Mouse (Mus musculus) ovary, postnatal 10 days (tissue): Measurements from ENCODE around the gene Psenen.

Experiments
- DNase-seq: peaks from one replicate; pipeline ENCODE4 v3.0.0; 2022; ENCODE audit warnings: low spot score

Psenen gene

DNA sequence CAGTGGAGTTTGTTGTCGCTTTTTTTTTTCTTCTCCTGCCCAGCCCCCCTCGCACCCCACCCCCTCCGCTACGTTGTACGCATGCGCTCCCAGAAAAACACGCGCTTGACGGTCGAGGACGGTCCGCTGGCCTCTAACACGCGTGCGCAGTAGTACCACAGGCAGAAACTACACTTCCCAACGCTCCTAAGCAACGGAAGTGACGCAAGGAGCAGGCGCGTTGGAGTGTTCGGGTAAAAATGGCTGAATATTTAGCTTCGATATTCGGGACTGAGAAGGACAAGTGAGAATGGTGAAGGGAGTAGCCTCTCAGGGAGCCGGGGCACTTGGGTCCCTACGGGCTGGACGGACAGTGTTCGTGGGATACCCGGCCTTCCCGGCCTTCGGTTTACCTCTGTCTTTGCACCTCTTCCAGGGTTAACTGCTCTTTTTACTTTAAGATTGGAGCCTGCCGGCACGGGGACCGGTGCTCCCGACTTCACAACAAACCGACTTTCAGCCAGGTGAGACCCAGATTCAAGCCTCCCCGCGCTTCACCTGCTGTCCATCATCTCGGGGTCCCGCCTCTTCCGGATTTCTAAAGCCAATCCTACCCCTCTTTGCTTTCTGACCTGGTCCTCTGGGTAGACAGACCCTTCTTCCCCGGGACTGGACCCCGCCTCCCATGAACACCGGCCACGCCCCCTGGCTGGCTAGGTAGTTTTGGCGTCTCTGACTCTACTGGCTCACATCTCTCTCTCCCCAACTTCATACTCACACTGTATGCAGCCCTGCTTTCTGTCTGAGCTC is at the start of gene Psenen, which contains the start of the genes U2af1l4 and Gm49396:
TSS of gene Psenen (minus strand) at position 511 of the 789 bp plus-strand sequence.
TSS of gene U2af1l4 (plus strand) at position 185 of the 789 bp plus-strand sequence.
TSS of gene Gm49396 (plus strand) at position 228 of the 789 bp plus-strand sequence.
- peak; percentile 83 for DNase-seq

DNA sequence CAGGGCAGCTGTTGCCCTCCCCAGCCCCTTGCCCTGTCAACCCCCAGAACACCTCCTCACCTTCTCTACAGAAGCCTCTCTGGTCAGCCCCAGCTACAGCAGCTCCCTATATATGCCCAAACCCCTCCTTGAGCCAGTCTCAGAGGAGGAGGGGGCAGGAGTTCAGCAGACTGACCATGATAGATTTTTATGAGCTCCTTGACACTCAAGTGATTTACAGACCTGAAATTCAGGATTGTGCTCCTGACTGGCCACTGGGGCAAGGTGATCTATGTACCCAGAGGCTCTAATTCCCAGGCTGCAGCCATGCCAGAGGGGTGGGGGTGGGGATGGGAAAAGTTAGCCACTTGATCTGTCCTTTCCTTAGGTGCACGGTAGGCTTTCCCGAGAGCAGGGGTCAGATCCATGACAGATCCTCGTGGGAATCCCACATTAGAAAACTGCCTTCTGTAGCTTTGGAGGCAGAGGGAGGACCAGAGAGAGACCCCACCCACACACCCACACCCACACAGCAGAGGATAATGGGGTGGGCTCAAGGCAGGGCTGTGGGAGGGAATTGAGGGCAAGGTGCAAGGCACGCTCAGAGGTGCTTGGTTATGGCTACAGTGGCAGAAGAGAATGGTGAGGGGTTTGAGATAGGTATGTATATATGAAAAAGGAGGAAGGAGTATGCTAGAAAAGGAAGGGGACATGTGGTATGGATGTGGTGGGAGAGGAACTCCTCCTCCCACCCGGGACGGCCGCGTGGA is 49.4 kb upstream of the Psenen start, which contains the start of gene Upk1a:
TSS of gene Upk1a (minus strand) at position 194 of the 749 bp plus-strand sequence.
- DNase-seq = no peak

DNA sequence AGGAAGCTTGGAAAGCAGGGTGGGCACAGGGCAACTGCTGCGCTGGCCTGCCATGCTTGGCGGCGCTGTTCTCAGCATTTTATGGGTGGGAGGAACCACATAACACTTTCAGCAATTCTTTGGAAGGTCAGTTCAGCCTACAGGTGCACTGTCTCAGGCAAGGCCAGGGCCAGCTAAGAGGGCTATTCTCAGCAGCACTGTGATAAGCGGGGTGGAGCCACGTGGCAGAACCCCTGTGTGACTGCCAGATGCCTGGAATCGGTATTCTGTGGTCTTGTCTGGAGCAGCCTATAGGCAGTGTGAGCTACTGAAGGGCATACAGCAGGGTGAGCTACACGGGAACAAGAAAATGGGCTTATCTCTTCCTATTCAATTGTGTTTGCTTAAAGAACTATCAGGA is 46.6 kb upstream of the Psenen start:
- DNase-seq = no peak

DNA sequence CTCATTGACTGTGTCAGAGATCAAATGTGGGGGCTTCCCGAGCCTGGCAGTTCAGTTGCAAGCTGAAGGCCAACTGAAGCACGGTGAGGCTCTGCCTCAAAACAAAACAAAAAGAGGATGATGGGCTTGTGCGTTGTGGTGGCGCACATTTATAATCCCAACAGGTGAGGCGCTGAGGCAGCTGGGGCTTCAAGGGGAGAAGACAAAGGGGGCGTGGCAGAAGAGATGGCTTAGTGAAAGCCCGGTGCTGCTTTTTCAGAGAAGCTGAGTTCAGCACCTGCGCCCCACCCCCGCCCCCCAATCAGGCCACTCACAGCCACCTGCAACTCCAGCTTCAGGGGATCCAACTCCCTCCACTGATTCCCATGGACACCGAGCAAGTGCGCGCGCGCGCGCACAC is 45.0 kb upstream of the Psenen start:
- DNase-seq = no peak

DNA sequence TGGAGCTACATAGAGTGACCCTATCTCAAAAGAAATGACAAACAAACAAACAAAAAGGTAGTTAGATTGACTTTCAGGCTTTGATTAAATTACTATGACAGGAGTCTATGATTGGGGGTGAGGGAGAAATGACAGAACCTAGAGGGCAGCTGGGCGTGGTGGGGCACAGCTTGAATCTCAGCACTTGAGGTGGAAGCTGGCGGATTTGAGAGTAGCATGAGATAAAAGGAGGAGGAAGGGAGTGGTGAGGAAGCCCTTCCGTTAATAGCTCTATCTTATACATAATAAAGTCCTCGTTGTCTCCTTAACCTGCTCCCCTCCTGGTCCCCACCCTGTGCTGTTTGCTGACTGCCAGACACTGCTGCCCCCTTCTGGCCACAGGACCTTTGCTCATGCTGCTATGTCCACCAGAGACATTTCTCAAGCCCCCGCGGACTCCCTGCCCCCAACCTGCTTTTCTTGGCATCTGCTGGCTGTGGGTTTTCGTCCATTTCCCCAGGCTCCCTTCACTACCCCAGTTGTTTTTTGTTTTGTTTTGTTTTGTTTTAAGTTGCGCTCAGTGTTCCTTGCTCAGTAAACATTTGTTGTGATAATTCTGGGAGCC is 44.4 kb upstream of the Psenen start:
- no peak for DNase-seq

DNA sequence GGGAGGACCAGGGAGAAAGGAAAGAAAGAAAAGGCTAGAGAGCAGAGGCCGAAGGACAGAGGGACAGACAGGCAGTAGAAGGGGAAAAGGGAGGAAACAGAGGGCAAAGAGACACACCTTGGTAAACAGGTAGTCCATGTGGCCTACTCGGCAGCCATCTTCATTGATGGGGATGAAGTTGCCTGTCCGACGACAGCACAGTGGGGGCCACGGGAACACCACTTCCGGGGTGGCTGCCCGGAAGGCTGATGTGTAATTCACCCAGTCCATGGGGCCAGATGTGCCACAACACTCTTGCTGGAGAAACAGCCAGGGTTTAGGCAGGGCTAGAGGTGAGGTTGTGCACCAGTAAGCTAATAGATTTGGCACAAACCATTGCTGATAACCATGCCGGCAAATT is 41.5 kb upstream of the Psenen start:
- DNase-seq = no peak

DNA sequence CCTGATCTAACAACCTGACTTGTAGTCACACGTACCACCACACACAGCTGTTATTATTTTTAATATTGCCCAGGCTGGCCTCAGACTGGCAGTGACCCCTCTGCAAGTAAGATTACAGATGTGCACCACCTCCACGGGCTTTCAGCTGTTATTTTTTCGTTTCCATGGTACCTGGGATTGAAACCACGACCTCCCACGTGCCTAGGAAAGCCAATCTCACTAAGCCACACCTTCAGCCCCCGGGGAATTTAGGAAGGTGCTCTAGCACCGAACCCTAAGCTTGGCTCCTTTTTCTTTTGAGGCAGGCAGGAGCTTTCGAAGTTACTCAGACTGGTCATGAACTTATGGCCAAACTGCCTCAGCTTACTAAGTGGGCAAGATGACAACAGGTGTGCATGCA is 41.0 kb upstream of the Psenen start:
- no peak for DNase-seq

DNA sequence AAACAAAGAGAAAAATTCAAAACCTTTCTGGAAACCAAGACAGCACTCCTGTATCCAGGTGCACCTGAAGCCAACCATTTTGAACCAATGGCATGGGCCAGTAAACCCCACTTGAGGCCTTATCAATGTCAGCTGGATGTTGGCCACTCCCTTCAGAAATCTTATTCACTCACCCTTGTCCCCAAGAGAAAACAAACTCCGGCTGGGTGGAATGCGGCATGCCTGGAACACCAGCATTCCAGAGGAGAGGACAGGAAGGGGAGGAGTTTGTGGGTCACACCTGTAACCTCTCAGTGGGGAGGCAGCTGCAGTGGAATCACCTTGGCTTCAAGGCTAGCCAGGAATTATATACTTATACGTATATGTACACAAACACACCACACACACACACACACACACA is 39.2 kb upstream of the Psenen start:
- no peak for DNase-seq

DNA sequence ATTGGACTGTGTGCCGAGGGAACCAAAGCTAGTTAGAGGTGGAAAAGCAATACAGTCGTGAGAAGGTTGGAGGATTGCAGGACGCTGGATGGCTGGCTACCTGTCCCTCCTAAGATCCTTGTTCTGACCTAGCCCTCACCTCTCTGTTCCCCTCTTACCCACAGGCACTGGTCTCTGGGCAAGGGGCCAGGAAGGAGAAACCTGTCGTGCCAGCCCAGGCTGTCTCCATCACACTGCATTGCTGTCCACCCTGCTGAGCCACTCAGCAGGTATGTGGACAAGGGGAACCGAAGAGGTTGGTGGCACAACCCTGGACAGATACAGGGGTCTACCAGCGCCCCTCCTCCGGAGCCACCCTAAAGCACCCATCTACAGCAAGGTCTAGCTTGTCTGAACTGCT is 37.2 kb upstream of the Psenen start:
- DNase-seq = no peak

DNA sequence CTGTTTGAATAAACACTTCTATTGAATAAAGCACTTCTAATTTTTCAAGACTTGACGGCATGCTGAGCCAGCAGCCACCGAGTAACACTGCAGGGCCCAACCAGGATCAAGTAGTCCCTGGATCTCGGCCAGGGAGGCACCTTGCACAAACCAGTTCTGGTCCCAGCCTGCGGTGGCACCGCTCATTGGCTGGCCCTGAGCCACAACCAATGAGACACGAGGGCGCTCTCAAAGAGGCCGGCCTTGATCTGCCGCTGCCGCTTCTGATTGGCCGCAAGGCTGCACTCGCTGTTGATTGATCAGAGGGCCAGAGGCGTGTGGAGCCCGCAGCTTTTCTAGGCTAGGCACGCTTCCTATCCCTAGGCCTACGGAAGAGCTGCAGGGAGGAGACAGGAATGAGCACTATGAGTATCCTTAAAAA is 36.5 kb upstream of the Psenen start:
- peak; percentile 62 for DNase-seq

DNA sequence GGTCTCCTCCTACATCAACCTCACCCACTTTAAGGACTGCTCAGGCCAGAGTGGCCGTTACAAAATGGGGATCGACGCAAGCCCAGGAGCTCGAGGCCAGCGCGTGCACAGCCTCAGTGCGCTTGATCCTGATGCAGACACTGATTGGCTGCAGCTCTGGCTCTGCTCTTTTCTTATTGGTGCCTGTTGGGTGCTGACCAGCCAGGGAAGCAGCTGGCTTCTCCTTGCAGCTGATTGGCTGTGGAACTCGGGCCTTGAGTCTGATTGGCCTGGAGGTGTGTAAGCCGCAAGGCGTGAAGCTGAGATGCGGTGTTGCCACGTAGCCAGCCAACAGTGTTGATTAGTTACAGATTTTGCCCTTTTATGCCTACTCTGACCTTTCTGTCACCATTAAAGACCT is 35.4 kb upstream of the Psenen start, which contains the start of gene Zbtb32:
TSS of gene Zbtb32 (minus strand) at position 124 of the 400 bp plus-strand sequence.
- DNase-seq = no peak

DNA sequence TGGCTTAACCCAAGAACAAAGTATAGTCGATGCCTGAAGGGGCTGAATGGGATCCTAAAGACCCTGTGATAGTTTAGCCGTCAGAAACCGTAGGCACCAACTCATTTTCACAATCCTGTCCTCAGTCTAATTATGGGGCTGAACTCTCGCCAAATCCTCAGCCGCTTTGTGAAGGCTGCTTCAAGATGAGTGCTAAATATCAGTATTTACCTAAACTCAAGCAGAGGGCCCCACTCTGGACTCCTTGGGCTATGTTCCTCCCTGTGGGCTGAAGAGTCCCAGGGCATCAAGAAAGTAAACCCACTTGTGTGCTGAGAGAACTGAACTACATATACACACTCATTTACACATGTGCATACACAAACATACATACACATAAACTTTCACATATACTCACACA is 33.4 kb upstream of the Psenen start:
- no peak for DNase-seq

DNA sequence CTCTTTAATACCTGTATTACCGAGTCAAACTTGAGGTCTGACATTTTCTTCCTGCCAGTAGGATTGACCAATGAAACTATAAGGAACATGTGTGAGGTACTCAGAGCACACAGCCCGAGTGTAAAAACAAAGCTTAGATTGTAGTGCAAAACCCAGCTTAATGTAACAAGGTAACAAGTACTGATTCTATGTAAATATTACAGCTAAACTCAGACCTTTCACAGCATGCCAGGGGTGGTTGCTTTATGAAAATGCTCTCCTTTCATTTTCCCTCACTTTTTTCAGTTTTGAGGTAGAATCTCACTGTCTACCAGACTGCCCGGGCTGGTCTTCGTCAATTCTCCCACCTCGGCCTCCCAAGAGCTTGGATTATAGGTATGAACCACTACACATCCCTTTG is 32.7 kb upstream of the Psenen start:
- DNase-seq = no peak

DNA sequence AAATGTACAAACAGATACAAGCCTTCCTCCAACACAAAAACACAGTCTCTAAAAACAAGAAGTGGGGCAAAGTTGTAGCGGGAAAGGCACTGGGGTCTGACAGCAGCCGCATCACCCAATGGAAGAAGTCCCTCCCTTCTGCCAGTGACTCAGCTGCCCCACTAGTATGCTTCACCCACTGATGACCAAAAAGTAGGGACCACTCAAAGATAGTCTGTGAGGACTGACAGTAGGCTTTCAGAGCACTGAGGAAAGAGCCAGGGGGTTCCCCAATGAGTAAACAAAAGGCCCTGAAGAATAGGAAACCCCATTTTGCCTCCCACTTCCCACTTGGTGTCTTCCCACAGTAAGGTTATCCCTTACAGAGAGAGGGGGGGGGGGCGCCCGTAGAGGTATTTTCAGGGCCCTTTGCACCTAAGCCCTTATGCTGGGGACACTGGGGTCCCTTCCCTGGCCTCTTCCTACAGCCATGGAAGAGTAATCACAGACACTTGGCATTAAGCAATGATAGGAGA is 31.1 kb upstream of the Psenen start:
- no peak for DNase-seq

DNA sequence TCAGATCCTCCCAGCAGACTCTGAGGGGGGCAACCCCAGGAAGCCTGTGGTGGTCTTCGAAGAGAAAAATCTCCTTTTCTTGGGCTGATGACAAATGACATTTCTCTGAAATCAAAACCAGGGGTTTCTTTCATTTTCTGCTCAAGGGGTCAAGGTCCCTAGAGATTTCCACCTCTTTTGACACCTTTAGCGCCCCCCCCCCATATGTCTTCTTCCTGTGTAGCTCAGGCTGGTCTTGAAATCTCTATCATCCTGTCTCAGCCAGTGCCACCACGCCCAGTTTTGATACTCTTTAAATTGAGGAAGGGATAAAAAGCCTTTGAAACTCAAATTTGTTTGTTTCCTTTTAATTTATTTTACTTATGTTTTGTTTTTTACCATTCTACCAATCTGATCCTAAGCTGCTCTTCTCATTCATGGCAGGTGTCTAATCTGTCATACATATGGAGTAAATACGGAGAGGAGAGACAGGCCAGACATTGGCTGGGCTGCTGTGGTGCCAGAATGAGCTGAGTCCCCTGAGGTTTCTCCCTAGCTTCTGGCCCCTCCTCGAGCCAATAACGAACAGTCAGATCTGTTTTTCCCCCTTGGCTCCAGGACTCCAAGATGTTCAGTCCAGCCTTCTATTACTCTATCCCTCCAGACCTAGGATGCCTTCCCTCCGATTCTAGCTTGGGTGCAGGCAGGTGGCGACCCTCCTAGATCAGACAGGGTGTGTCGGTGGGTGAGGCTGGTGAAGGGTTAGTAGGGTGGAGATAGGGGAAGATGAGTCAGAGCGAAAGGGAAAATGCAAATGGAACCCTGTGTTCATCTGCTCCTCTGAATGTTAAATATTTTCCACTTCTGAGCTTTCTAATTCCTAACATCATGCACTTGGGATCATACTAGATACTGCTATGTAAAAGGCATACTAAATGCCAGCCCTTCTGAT is 30.4 kb upstream of the Psenen start:
- no peak for DNase-seq

DNA sequence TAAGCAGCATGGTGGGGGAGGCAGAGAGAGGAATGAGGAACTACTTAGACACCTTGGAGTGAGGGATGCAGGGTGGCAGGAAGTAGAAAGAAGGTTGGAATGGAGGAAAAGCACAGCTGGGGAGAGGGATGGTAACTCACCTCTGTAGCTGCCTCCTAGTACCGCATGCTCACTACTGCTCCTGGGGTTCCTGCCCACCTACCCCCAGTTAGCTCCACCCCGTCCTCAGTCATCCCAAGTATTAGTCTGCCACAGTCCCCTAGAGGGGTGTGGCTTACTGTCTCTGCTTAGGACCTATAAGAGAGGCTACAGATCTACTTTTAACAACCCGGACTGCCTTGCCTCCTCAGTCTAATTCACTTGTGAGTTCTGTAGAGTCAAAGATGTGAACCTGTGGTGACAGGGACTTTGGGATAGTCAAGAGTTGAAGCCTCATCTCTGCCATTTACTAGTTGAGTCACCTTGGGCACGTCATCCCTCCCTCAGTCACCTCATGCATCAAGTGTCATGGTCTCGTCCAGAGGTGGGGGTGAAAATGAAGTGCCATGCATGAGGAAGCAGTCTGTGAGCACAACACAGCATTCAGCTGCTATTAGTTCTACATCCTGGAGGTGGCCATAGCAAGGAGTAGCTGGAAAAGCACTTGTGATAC is 29.5 kb upstream of the Psenen start:
- DNase-seq = no peak

DNA sequence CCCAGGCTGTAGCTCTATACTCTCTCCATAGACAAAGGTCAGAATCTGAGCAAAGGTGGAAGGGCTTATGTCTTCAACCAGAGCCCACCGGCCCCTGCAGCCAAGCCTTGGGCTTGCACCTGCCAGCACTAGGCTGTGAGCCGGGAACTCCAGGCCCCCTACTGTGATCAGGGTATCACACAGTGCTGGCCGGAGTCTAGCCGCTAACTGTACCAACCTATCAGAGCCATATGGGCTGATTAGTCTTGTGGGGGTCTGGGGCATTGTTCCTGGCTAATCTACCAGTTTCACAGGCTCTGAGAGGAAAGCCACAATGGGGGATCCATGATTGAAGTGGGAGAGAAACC is 28.2 kb upstream of the Psenen start:
- no peak for DNase-seq

DNA sequence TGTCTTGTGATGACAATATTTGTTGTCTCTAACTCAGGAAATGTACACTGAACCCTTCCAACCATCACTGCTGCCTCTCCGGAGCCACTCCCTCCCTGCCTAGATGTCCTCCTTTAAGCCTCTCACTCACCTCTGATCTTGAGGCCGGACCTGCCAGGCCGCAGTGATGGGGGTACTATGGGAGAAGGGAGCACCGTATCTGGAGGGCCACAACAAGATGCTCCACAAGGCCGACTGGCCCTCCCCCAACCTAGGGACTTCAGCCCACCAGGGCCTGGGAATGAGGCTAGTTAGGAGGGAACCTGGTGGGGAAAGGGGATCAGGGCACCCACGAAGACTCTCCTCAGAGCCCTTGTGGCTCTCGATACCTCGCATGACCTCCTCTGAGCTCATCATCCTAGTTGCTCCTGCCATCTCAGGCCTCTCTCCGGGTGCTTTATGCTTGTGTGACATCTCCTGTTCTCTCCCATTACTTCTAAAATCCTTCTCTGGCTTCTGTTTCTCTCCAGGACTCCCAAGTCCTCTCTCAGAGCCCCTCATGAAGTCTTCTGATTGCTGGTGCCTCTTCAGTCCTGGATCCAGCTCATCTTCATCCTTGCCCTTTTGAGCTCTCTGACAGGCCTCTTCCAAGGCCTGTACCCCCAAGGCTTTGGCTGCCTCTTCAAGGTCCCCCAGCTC is 27.6 kb upstream of the Psenen start:
- DNase-seq = no peak

DNA sequence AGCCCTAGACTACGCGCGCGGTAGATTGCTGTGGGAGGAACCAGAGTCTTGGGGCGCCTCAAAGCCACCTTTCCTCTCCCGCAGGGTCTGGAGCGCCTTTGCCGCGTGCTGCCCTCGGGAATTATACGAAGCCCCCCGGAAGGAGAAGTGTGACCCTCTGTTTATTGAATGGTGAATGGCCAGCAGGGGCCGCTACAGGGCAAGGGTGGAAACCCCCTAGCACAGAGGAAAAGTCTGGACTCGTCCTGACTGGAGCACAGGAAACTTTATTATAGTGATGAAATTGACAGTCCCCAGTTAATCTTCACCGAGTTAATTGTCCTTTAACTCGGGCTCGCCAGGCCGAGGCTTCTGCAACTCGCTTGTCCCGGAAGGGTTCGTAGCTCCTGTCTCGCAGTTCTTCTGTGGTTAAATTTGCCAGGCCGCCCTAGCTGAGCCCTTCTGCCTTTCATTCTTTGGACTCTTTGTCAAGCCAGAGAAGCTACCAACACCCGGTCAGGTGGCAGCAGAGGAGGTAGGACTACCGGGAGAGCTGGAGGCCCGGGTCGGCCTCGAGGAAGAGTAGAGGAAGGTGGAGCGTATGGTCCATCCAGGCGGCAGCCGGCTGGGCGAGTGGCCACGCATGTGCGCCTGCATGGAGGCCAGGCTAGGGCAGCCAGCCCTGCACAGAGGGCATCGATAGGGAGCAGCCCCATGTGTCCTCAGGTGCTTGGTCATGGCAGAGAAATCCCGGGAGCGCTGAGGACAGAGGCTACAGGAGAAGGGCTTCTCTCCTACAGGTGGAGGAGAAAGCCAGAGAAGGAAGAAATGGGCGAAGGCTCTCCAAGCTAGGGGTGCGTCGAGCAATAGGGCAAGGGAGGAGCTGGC is 26.2 kb upstream of the Psenen start:
- peak; percentile 69 for DNase-seq
